Mouse (Mus musculus): ENCODE measurements around the gene Samhd1. TPM values are rescaled to one million over a fixed set of nuclear protein-coding genes. Genes with fewer than 3 reads are reported as not detected.
"Not testable (repeated sequence)": the region's sequence is repeated elsewhere in the genome, so short reads cannot be mapped to it uniquely, and the experiment has no call there.

The Samhd1 gene
- polyA plus RNA-seq, 1 experiment from 2014 or later, result 33.1 TPM

DNA sequence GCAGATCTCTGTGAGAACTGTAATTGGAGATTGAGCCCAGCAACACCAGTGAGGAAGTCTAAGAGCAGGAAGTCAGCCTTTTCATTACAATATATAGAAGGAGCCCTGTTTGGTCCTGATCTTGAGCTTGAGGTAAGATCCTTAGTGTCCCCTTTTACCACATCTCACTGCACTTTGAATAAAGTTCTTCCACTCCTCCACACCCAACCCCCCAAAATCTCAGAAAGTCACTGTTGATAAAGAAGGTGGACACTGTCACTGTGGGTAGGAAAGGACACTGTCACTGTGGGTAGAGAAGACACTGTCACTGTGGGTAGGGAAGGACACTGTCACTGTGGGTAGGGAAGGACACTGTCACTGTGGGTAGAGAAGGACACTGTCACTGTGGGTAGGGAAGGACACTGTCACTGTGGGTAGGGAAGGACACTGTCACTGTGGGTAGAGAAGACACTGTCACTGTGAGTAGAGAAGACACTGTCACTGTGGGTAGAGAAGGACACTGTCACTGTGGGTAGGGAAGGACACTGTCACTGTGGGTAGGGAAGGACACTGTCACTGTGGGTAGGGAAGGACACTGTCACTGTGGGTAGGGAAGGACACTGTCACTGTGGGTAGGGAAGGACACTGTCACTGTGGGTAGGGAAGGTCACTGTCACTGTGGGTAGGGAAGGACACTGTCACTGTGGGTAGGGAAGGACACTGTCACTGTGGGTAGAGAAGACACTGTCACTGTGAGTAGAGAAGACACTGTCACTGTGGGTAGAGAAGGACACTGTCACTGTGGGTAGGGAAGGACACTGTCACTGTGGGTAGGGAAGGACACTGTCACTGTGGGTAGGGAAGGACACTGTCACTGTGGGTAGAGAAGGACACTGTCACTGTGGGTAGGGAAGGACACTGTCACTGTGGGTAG lies 30.5 kb upstream of the Samhd1 start:
- not testable (repeated sequence) for H3K9ac ChIP-seq (ENCODE audit: low read depth, low read length); H3K27ac ChIP-seq (ENCODE audit: low read depth, low read length); H3K4me1 ChIP-seq (replicated peaks; ENCODE audit: control insufficient read depth, insufficient read depth, low read length); H3K27me3 ChIP-seq (replicated peaks; ENCODE audit: control insufficient read depth, insufficient read depth, low read length); ATAC-seq (replicated peaks; ENCODE audit: low FRiP score); H3K4me3 ChIP-seq (ENCODE audit: low read depth, low read length); DNase-seq (ENCODE audit: low spot score); H3K4me2 ChIP-seq; H3K9me3 ChIP-seq (ENCODE audit: control insufficient read depth, low read length)
- peaks cover 19% of the 10 kb centered on the region; the same call in 1 of the 2 replicates for H3K36me3 ChIP-seq (ENCODE audit: control insufficient read depth, insufficient read depth, low read length)

GRCm38 (mm10) chr2:157164101-157164500 lies 29.0 kb upstream of the Samhd1 start:
- H3K36me3 ChIP-seq (ENCODE audit: control insufficient read depth, insufficient read depth, low read length), result peaks cover 21% of the 10 kb centered on the region
- no peak overlapping the region for H3K4me3 ChIP-seq (ENCODE audit: low read depth, low read length)
- no peak overlapping the region for H3K4me2 ChIP-seq
- no peak overlapping the region for H3K9ac ChIP-seq (ENCODE audit: low read depth, low read length)
- no peaks in the 10 kb centered on the region for H3K27me3 ChIP-seq (replicated peaks; ENCODE audit: control insufficient read depth, insufficient read depth, low read length)
- no peaks in the 10 kb centered on the region for H3K4me1 ChIP-seq (replicated peaks; ENCODE audit: control insufficient read depth, insufficient read depth, low read length)
- ATAC-seq (replicated peaks; ENCODE audit: low FRiP score) (no peak), DNase-seq (ENCODE audit: low spot score) (no peak)
- no peaks in the 10 kb centered on the region for H3K9me3 ChIP-seq (ENCODE audit: control insufficient read depth, low read length)
- H3K27ac ChIP-seq (ENCODE audit: low read depth, low read length), result no peak overlapping the region
- 87% methylated on average over 2 of the region's 2 CpGs for WGBS

GRCm38 (mm10) chr2:157156079-157156478 lies 21.0 kb upstream of the Samhd1 start:
- no peak for ATAC-seq (replicated peaks; ENCODE audit: low FRiP score)
- no peak overlapping the region for H3K4me2 ChIP-seq
- peaks cover 34% of the 10 kb centered on the region for H3K36me3 ChIP-seq (ENCODE audit: control insufficient read depth, insufficient read depth, low read length)
- H3K27ac ChIP-seq (ENCODE audit: low read depth, low read length), result no peak overlapping the region
- no peaks in the 10 kb centered on the region for H3K9me3 ChIP-seq (ENCODE audit: control insufficient read depth, low read length)
- no peak for DNase-seq (ENCODE audit: low spot score)
- no peaks in the 10 kb centered on the region for H3K27me3 ChIP-seq (replicated peaks; ENCODE audit: control insufficient read depth, insufficient read depth, low read length)
- no peak overlapping the region for H3K4me3 ChIP-seq (ENCODE audit: low read depth, low read length)
- 84% methylated on average over 1 of the region's 1 CpGs for WGBS
- no peak overlapping the region for H3K9ac ChIP-seq (ENCODE audit: low read depth, low read length)
- H3K4me1 ChIP-seq (replicated peaks; ENCODE audit: control insufficient read depth, insufficient read depth, low read length), result no peaks in the 10 kb centered on the region

- Histone ChIP-seq H3K9ac (ENCODE audit: low read depth, low read length) (no peak overlapping the region), H3K9me3 (ENCODE audit: control insufficient read depth, low read length) (no peaks in the 10 kb centered on the region), H3K4me3 (ENCODE audit: low read depth, low read length) (no peak overlapping the region), H3K36me3 (ENCODE audit: control insufficient read depth, insufficient read depth, low read length) (peaks cover 30% of the 10 kb centered on the region), H3K27me3 (replicated peaks; ENCODE audit: control insufficient read depth, insufficient read depth, low read length) (no peaks in the 10 kb centered on the region), H3K4me1 (replicated peaks; ENCODE audit: control insufficient read depth, insufficient read depth, low read length) (no peaks in the 10 kb centered on the region), H3K4me2 (no peak overlapping the region), H3K27ac (ENCODE audit: low read depth, low read length) (no peak overlapping the region)
- no peak for ATAC-seq (replicated peaks; ENCODE audit: low FRiP score)
- WGBS, result 81% methylated on average over 2 of the region's 2 CpGs
- no peak for DNase-seq (ENCODE audit: low spot score)
These were observed 18.2 kb upstream of the Samhd1 start for GRCm38 (mm10) chr2:157153235-157153634.

- no peak for DNase-seq (ENCODE audit: low spot score)
- H3K36me3 ChIP-seq (ENCODE audit: control insufficient read depth, insufficient read depth, low read length), result peaks cover 25% of the 10 kb centered on the region
- 86% methylated on average over 5 of the region's 5 CpGs for WGBS
These were observed 13.4 kb upstream of the Samhd1 start for GRCm38 (mm10) chr2:157148417-157148816.

GRCm38 (mm10) chr2:157147397-157148020 lies 12.4 kb upstream of the Samhd1 start:
- Histone ChIP-seq H3K36me3 (ENCODE audit: control insufficient read depth, insufficient read depth, low read length) (peaks cover 23% of the 10 kb centered on the region), H3K4me3 (ENCODE audit: low read depth, low read length) (no peak overlapping the region), H3K4me1 (replicated peaks; ENCODE audit: control insufficient read depth, insufficient read depth, low read length) (no peaks in the 10 kb centered on the region), H3K27me3 (replicated peaks; ENCODE audit: control insufficient read depth, insufficient read depth, low read length) (no peaks in the 10 kb centered on the region), H3K9ac (ENCODE audit: low read depth, low read length) (no peak overlapping the region), H3K9me3 (ENCODE audit: control insufficient read depth, low read length) (no peaks in the 10 kb centered on the region), H3K4me2 (no peak overlapping the region), H3K27ac (ENCODE audit: low read depth, low read length) (no peak overlapping the region)
- DNase-seq (ENCODE audit: low spot score), result no peak
- no peak for ATAC-seq (replicated peaks; ENCODE audit: low FRiP score)
- WGBS, result 76% methylated on average over 9 of the region's 9 CpGs

More at GRCm38 (mm10) chr2:157148417-157148816, 13.4 kb upstream of the Samhd1 start:
- Histone ChIP-seq H3K4me2 (no peak overlapping the region), H3K27me3 (replicated peaks; ENCODE audit: control insufficient read depth, insufficient read depth, low read length) (no peaks in the 10 kb centered on the region), H3K9me3 (ENCODE audit: control insufficient read depth, low read length) (no peaks in the 10 kb centered on the region), H3K4me3 (ENCODE audit: low read depth, low read length) (no peak overlapping the region), H3K4me1 (replicated peaks; ENCODE audit: control insufficient read depth, insufficient read depth, low read length) (no peaks in the 10 kb centered on the region), H3K9ac (ENCODE audit: low read depth, low read length) (no peak overlapping the region), H3K27ac (ENCODE audit: low read depth, low read length) (no peak overlapping the region)
- ATAC-seq (replicated peaks; ENCODE audit: low FRiP score), result no peak

- H3K36me3 ChIP-seq (ENCODE audit: control insufficient read depth, insufficient read depth, low read length), result peaks cover 13% of the 10 kb centered on the region
These were observed 10.1 kb upstream of the Samhd1 start for GRCm38 (mm10) chr2:157145173-157145572.

GRCm38 (mm10) chr2:157144132-157144531 lies 9.1 kb upstream of the Samhd1 start:
- no peak overlapping the region for H3K4me3 ChIP-seq (ENCODE audit: low read depth, low read length)
- no peaks in the 10 kb centered on the region for H3K27me3 ChIP-seq (replicated peaks; ENCODE audit: control insufficient read depth, insufficient read depth, low read length)
- no peaks in the 10 kb centered on the region for H3K9me3 ChIP-seq (ENCODE audit: control insufficient read depth, low read length)
- peaks cover 8% of the 10 kb centered on the region for H3K36me3 ChIP-seq (ENCODE audit: control insufficient read depth, insufficient read depth, low read length)
- DNase-seq (ENCODE audit: low spot score) (no peak), ATAC-seq (replicated peaks; ENCODE audit: low FRiP score) (no peak)
- no peak overlapping the region for H3K4me2 ChIP-seq
- WGBS, result 88% methylated on average over 5 of the region's 5 CpGs
- no peak overlapping the region for H3K9ac ChIP-seq (ENCODE audit: low read depth, low read length)
- no peak overlapping the region for H3K27ac ChIP-seq (ENCODE audit: low read depth, low read length)
- H3K4me1 ChIP-seq (replicated peaks; ENCODE audit: control insufficient read depth, insufficient read depth, low read length), result no peaks in the 10 kb centered on the region

More at GRCm38 (mm10) chr2:157145173-157145572, 10.1 kb upstream of the Samhd1 start:
- Histone ChIP-seq H3K4me3 (ENCODE audit: low read depth, low read length) (no peak overlapping the region), H3K27me3 (replicated peaks; ENCODE audit: control insufficient read depth, insufficient read depth, low read length) (no peaks in the 10 kb centered on the region), H3K27ac (ENCODE audit: low read depth, low read length) (no peak overlapping the region), H3K4me1 (replicated peaks; ENCODE audit: control insufficient read depth, insufficient read depth, low read length) (no peaks in the 10 kb centered on the region), H3K4me2 (no peak overlapping the region), H3K9ac (ENCODE audit: low read depth, low read length) (no peak overlapping the region), H3K9me3 (ENCODE audit: control insufficient read depth, low read length) (no peaks in the 10 kb centered on the region)
- 48% methylated on average over 1 of the region's 1 CpGs for WGBS
- DNase-seq (ENCODE audit: low spot score), result no peak
- no peak for ATAC-seq (replicated peaks; ENCODE audit: low FRiP score)
